Comparison of ENCODE assay signal across 8 mouse cellular contexts in genomic region chr11:102698018-102698476, GRCm38 (mm10). TPM values are rescaled to one million over a fixed set of nuclear protein-coding genes. Genes with fewer than 3 reads are reported as not detected.
DNase-seq lines count a peak whose midpoint lies in the region; ATAC-seq and TF ChIP-seq lines count a peak whose summit lies in the region.

No protein-coding gene starts in this region.

- no peak for TF ChIP-seq CTCF in MEL (IDR thresholded peaks at IDR 0.05 in 2 of 3, conservative IDR thresholded peaks at IDR 0.05 in 1 of 3; ENCODE audit: control insufficient read depth in 1 of 3, insufficient read depth in 1 of 3, low read depth in 2 of 3, low read length in 3 of 3, poor library complexity in 1 of 3, severe bottlenecking in 1 of 3)

- WGBS in heart, embryonic 13.5 days = 15% methylated on average over 9 of the region's 9 CpGs
- 23% methylated on average over 9 of the region's 9 CpGs for WGBS in hindbrain, embryonic 11.5 days

- no peaks in the 10 kb centered on the region for H3K9me3 ChIP-seq in heart, embryonic 13.5 days
- no peaks in the 10 kb centered on the region for H3K9me3 ChIP-seq in MEL (replicated peaks; ENCODE audit: insufficient read depth, low read length)
- no peaks in the 10 kb centered on the region for H3K9me3 ChIP-seq in hindbrain, embryonic 11.5 days (ENCODE audit: control insufficient read depth, low read length)

- no peak overlapping the region for H3K27ac ChIP-seq in heart, embryonic 13.5 days (replicated peaks)
- H3K27ac ChIP-seq in MEL (ENCODE audit: control insufficient read depth, low read depth, low read length) = peak overlapping the region; percentile 25; the same call in 1 of the 2 replicates
- no peak overlapping the region for H3K27ac ChIP-seq in hindbrain, embryonic 11.5 days (ENCODE audit: low read depth, low read length)

- H3K9ac ChIP-seq in heart, embryonic 13.5 days = peak overlapping the region; percentile 91
- H3K9ac ChIP-seq in MEL (ENCODE audit: control insufficient read depth, low read depth, low read length, poor library complexity, severe bottlenecking) = peak overlapping the region; percentile 75
- H3K9ac ChIP-seq in hindbrain, embryonic 11.5 days (ENCODE audit: low read depth, low read length) = peak overlapping the region; percentile 89

- peaks cover 20% of the 10 kb centered on the region for H3K36me3 ChIP-seq in heart, embryonic 13.5 days
- H3K36me3 ChIP-seq in MEL (ENCODE audit: control insufficient read depth in 1 of 2, insufficient read depth in 2 of 2, low read length in 2 of 2) = peaks cover 0 to 21% of the 10 kb centered on the region in 2 experiments; a peak in 2 of 4 replicates
- 0 out of 2 replicates have a peak, but pooled peaks cover 3% of the 10 kb centered on the region for H3K36me3 ChIP-seq in hindbrain, embryonic 11.5 days (ENCODE audit: control insufficient read depth, insufficient read depth, low read length)

- TF ChIP-seq EP300 in MEL (IDR thresholded peaks at IDR 0.05; ENCODE audit: low read depth in 1 of 2, low read length in 2 of 2) = no peak

- intact Hi-C loops in heart, postnatal 36 days (cut with DNase I) = no loop called here

- peaks cover 10% of the 10 kb centered on the region for H3K79me2 ChIP-seq in MEL (ENCODE audit: control insufficient read depth, insufficient read depth, low read length, poor library complexity)

- no peak for ATAC-seq in heart, embryonic 13.5 days (ENCODE audit: extremely low read depth, insufficient number of reproducible peaks, low FRiP score, low TSS enrichment)
- no peak; the same call in 1 of the 2 replicates for ATAC-seq in hindbrain, embryonic 11.5 days (ENCODE audit: low FRiP score)
- ATAC-seq in megakaryocyte progenitor cell, adult 5-6 weeks (replicated peaks; ENCODE audit: poor library complexity) = 0 out of 2 replicates have a peak, but pooled peaks have one; percentile 24

- no peak for TF ChIP-seq POLR2A in MEL (IDR thresholded peaks at IDR 0.05; ENCODE audit: control insufficient read depth in 1 of 2, insufficient read depth in 1 of 2, low read depth in 1 of 2, low read length in 2 of 2, poor library complexity in 1 of 2)

- no peak for TF ChIP-seq RAD21 in MEL (IDR thresholded peaks at IDR 0.05; ENCODE audit: low read depth, low read length)

- H3K4me3 ChIP-seq in heart, embryonic 13.5 days = peak overlapping the region; percentile 83
- H3K4me3 ChIP-seq in MEL (ENCODE audit: control insufficient read depth in 1 of 2, insufficient read depth in 1 of 2, low read depth in 2 of 2, low read length in 2 of 2) = peak overlapping the region; percentile 81 to 86
- peak overlapping the region; percentile 71 for H3K4me3 ChIP-seq in hindbrain, embryonic 11.5 days (ENCODE audit: low read depth, low read length)

- H3K4me2 ChIP-seq in heart, embryonic 13.5 days = peak overlapping the region; percentile 86
- peak overlapping the region; percentile 57 for H3K4me2 ChIP-seq in hindbrain, embryonic 11.5 days (replicated peaks; ENCODE audit: low read depth, low read length)

- peaks cover 18% of the 10 kb centered on the region for H3K4me1 ChIP-seq in heart, embryonic 13.5 days
- peaks cover 2 to 17% of the 10 kb centered on the region in 2 experiments; a peak in 3 of 4 replicates for H3K4me1 ChIP-seq in MEL (ENCODE audit: control insufficient read depth in 1 of 2, insufficient read depth in 2 of 2, low read length in 2 of 2)
- 0 out of 2 replicates have a peak, but pooled peaks cover 2% of the 10 kb centered on the region for H3K4me1 ChIP-seq in hindbrain, embryonic 11.5 days (replicated peaks; ENCODE audit: control insufficient read depth, insufficient read depth, low read length)

- H3K27me3 ChIP-seq in heart, embryonic 13.5 days (replicated peaks) = no peaks in the 10 kb centered on the region
- no peaks in the 10 kb centered on the region for H3K27me3 ChIP-seq in MEL (ENCODE audit: control insufficient read depth in 1 of 2, insufficient read depth in 2 of 2, low read length in 2 of 2)
- H3K27me3 ChIP-seq in hindbrain, embryonic 11.5 days (ENCODE audit: control insufficient read depth, insufficient read depth, low read length) = no peaks in the 10 kb centered on the region

- DNase-seq in heart, postnatal 36 days = no peak
- peak; percentile 69 for DNase-seq in MEL (ENCODE audit: low read depth, low spot score)
- DNase-seq in hindbrain, embryonic 11.5 days (ENCODE audit: low spot score) = no peak
- no peak for DNase-seq in thymus, postnatal 36 days
- DNase-seq in adrenal gland, postnatal 36 days = no peak
- DNase-seq in embryo, embryonic 9.5 days (ENCODE audit: extremely low spot score) = no peak

TF ChIP-seq in MEL, 35 proteins besides CTCF, POLR2A, EP300 and RAD21:
- no peak for TF ChIP-seq MYB (IDR thresholded peaks at IDR 0.05; ENCODE audit: low read depth, low read length)
- peak; percentile 44; the same call in 1 of the 2 replicates for TF ChIP-seq TBP (IDR thresholded peaks at IDR 0.05; ENCODE audit: low read depth, low read length)

RNA-seq across cellular contexts. Expression of gene Ccdc43, which starts 0.5 kb away (rescaled TPM):
- 31.9 and 36.1 TPM in 2 replicates for polyA plus RNA-seq in heart, embryonic 13.5 days (2015; fragmentation: Nextera tagmentation; extraction: Ambion mirVana)
- total RNA-seq in heart, postnatal 36 days (2021) = 10 to 100 TPM; 19.6 to 24.9 TPM
- total RNA-seq in MEL (2012; rRNA removed) = 35.2 and 41.7 TPM in 2 replicates
- 10 to 100 TPM in 1 of 2 experiments, not detected in 1; 39.3 TPM for polyA plus RNA-seq in MEL (2012; ENCODE audit: insufficient read depth in 1 of 2, insufficient read length in 2 of 2, low read depth in 1 of 2, low replicate concordance in 2 of 2, missing spikeins in 1 of 2)
- 51.3 and 53.0 TPM in 2 replicates for polyA plus RNA-seq in hindbrain, embryonic 11.5 days (2014; fragmentation: Nextera tagmentation; extraction: Ambion mirVana)
- total RNA-seq in megakaryocyte progenitor cell, adult 5-6 weeks (2015) = 25.5 and 28.9 TPM in 2 replicates
- total RNA-seq in megakaryocyte progenitor cell, adult 5-6 weeks (2017) = 36.1 and 41.9 TPM in 2 replicates
- 10 to 100 TPM; 29.2 to 29.5 TPM for total RNA-seq in adrenal gland, postnatal 36 days (2021)

RNA-seq across cellular contexts. Expression of gene Meioc, which starts 34.5 kb away (rescaled TPM):
- 1.2 and 1.5 TPM in 2 replicates for polyA plus RNA-seq in heart, embryonic 13.5 days (2015; fragmentation: Nextera tagmentation; extraction: Ambion mirVana)
- total RNA-seq in heart, postnatal 36 days (2021) = not detected
- total RNA-seq in MEL (2012; rRNA removed) = not detected in 2 replicates
- polyA plus RNA-seq in MEL (2012; ENCODE audit: insufficient read depth in 1 of 2, insufficient read length in 2 of 2, low read depth in 1 of 2, low replicate concordance in 2 of 2, missing spikeins in 1 of 2) = under 1 TPM in 1 of 2 experiments, not detected in 1; 0.06 TPM
- polyA plus RNA-seq in hindbrain, embryonic 11.5 days (2014; fragmentation: Nextera tagmentation; extraction: Ambion mirVana) = 0.88 and 0.91 TPM in 2 replicates
- total RNA-seq in megakaryocyte progenitor cell, adult 5-6 weeks (2015) = not detected in 2 replicates
- not detected in 2 replicates for total RNA-seq in megakaryocyte progenitor cell, adult 5-6 weeks (2017)
- not detected for total RNA-seq in adrenal gland, postnatal 36 days (2021)
